Mouse (Mus musculus): ENCODE data around the gene Cpb1. TPM values are rescaled to one million over a fixed set of nuclear protein-coding genes. Genes with fewer than 3 reads are reported as not detected.

Cpb1 gene
- total and polyA plus RNA-seq, 2 experiments from 2014 or later: 0.20 TPM; not detected in 1

DNA sequence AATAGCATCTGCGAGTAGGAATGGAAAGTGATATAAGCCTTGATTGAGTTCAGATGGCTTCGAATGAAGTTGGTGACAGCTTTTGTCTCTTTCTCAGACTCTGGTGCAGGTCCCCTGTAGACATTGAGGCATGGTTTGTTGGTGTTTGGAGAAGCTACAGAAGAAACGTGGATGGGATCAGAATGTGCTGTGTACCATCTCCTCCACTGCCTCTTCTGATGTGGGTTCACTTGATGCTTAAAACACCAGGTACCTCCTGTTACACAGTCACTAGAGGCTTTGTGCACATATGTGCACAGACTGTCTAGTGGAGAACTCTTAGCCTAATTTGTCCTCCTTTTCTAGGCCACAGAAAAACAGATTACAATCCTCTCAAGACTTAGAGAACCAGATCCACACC is 53.4 kb downstream of the Cpb1 start:
- no peaks in the 10 kb centered on the region for H3K9me3 ChIP-seq (ENCODE audit: low read length)
- no peaks in the 10 kb centered on the region for H3K27me3 ChIP-seq (ENCODE audit: insufficient read depth, low read length)
- no peak overlapping the region for H3K4me2 ChIP-seq (ENCODE audit: low read depth, low read length, poor library complexity, severe bottlenecking)
- H3K27ac ChIP-seq (ENCODE audit: low read depth, low read length): no peak overlapping the region
- H3K4me1 ChIP-seq (ENCODE audit: insufficient read depth, low read length): no peaks in the 10 kb centered on the region
- no peaks in the 10 kb centered on the region for H3K36me3 ChIP-seq (ENCODE audit: insufficient read depth, low read length)
- no peak for ATAC-seq (ENCODE audit: low FRiP score)
- no peak for TF ChIP-seq CTCF (IDR thresholded peaks at IDR 0.05)
- DNase-seq (ENCODE audit: low spot score): no peak
- WGBS: 78% methylated on average over 3 of the region's 3 CpGs
- H3K4me3 ChIP-seq (ENCODE audit: low read depth, low read length): no peak overlapping the region
- no peak overlapping the region for H3K9ac ChIP-seq (replicated peaks; ENCODE audit: low read length, poor library complexity, severe bottlenecking)

DNA sequence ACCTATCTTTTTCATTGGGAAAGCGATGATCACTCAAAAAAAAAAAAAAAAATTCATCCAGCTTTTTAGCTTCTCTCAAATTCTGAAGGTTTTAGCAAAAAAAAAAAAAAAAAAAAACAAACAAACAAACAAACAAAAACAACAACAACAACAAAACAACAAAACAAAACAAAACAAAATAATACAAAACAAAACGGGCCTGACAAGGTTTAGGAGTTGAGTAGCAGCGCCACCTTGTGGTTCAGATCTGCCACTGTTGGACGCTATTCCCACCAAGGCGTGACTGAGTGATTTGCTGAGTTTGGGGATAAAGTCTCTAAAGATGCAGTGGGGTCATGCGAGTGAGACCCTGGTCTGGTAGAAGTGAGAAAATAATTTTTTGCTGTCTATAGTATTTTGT is 76.7 kb downstream of the Cpb1 start:
- peak; percentile 66 for DNase-seq (ENCODE audit: low spot score)
- TF ChIP-seq CTCF (IDR thresholded peaks at IDR 0.05): peak; percentile 87
- Histone ChIP-seq H3K27me3 (ENCODE audit: insufficient read depth, low read length) (no peaks in the 10 kb centered on the region), H3K4me1 (ENCODE audit: insufficient read depth, low read length) (no peaks in the 10 kb centered on the region), H3K4me3 (ENCODE audit: low read depth, low read length) (no peak overlapping the region), H3K9ac (replicated peaks; ENCODE audit: low read length, poor library complexity, severe bottlenecking) (no peak overlapping the region), H3K4me2 (ENCODE audit: low read depth, low read length, poor library complexity, severe bottlenecking) (no peak overlapping the region), H3K27ac (ENCODE audit: low read depth, low read length) (no peak overlapping the region), H3K36me3 (ENCODE audit: insufficient read depth, low read length) (no peaks in the 10 kb centered on the region), H3K9me3 (ENCODE audit: low read length) (no peaks in the 10 kb centered on the region)
- ATAC-seq (ENCODE audit: low FRiP score): peak; percentile 68; the same call in 1 of the 2 replicates
- 29% methylated on average over 6 of the region's 6 CpGs for WGBS

Small RNAs within 50 kb of the gene (microRNA-seq; reads per million reads assigned to microRNA genes)
- gene Mir7007 (ENCODE audit: borderline number of aligned reads): not detected

Other genes starting within 250 kb of the Cpb1 start
- 16.3 and 18.5 TPM in 2 replicates for gene Hps3, start 240.4 kb downstream of the Cpb1 start, total RNA-seq (2014; rRNA removed)
- 8.4 and 9.3 TPM in 2 replicates for gene Hps3, start 240.4 kb downstream of the Cpb1 start, polyA plus RNA-seq (2015; fragmentation: Nextera tagmentation; extraction: Ambion mirVana)
- 12.6 and 13.5 TPM in 2 replicates for gene Hltf, start 217.9 kb downstream of the Cpb1 start, total RNA-seq (2014; rRNA removed)
- 6.3 and 8.1 TPM in 2 replicates for gene Hltf, start 217.9 kb downstream of the Cpb1 start, polyA plus RNA-seq (2015; fragmentation: Nextera tagmentation; extraction: Ambion mirVana)
- 38.0 and 40.5 TPM in 2 replicates for gene Gyg, start 120.4 kb downstream of the Cpb1 start, total RNA-seq (2014; rRNA removed)
- gene Gyg, start 120.4 kb downstream of the Cpb1 start, polyA plus RNA-seq (2015; fragmentation: Nextera tagmentation; extraction: Ambion mirVana): 77.8 and 86.3 TPM in 2 replicates
- gene Cpa3, start 33.6 kb downstream of the Cpb1 start, total RNA-seq (2014; rRNA removed): 0.47 and 0.60 TPM in 2 replicates
- gene Cpa3, start 33.6 kb downstream of the Cpb1 start, polyA plus RNA-seq (2015; fragmentation: Nextera tagmentation; extraction: Ambion mirVana): 0.11 and 0.77 TPM in 2 replicates
- gene Agtr1b, start 91.4 kb upstream of the Cpb1 start, total RNA-seq (2014; rRNA removed): 0.11 TPM in 1 of 2 replicates, not detected in the other
- gene Agtr1b, start 91.4 kb upstream of the Cpb1 start, polyA plus RNA-seq (2015; fragmentation: Nextera tagmentation; extraction: Ambion mirVana): 0.16 and 0.37 TPM in 2 replicates

All from midbrain, postnatal 0 days (tissue).